Mouse (Mus musculus) kidney, postnatal 4 days (tissue): ENCODE data around the gene Clk2.

ENCODE experiments used
- DNase-seq, 2 experiments: peaks; one replicate each; pipeline ENCODE4 v3.0.0; 2021; ENCODE audit warnings: mixed read lengths in 2 of 2

Gene Clk2

DNA sequence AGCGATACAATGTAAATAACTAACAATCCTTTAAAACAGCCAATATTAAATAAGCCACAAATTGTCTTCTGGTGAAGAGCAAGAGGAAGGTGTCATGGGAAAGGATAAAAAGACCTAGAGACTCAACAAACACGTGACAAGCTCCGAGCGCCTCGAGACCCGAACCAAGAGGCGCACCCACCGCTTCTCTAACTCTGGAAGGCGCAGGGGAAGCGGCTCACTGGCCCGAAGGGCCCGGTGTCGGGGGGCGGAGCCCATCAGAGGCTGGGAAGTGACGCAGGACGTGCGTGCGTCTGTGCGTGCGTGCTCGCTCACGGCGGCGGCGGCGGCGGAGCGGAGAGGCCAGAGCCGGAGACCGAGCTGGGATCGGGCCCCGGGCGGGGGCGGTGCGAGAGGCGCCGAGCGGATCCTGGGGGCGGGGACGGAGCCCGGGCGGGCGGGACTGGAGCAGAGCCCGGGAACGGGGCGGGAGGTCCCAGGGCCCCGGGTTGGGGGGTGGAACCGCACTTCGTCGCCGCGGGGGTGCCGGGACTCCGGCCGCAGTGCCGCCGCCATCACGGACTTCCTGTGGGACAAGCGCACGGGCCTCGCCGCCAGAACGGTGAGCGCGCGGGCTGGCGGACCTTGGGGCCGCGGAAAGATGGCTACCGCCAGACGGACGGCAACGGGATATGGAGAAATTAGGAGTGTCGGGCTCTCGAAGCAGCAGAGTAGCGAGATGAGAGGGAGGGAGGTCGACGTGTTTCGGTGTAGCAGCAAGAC is at the start of gene Clk2:
TSS of gene Clk2 (plus strand) at position 290 of the 762 bp plus-strand sequence.
- DNase-seq, result peak; percentile 95 to 97

DNA sequence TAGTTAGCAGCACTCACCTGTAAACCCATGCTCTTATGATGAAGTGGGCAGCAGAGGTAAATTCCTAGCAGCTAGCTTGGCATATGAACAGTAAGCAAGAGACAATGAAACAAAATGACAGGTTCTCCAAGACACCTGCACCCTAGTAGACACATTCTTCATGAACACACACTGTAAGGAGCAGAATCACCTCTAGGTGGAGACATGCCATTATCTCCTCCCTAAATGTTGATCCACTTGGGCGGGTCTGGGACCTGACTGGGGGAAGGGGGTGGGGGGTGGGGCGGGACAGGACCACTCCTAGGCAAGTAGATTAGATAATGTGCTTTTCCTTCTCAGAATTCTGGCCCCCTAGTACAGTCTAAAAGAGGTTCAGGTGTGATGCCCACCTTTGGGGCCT is 49.1 kb upstream of the Clk2 start:
- no peak for DNase-seq

DNA sequence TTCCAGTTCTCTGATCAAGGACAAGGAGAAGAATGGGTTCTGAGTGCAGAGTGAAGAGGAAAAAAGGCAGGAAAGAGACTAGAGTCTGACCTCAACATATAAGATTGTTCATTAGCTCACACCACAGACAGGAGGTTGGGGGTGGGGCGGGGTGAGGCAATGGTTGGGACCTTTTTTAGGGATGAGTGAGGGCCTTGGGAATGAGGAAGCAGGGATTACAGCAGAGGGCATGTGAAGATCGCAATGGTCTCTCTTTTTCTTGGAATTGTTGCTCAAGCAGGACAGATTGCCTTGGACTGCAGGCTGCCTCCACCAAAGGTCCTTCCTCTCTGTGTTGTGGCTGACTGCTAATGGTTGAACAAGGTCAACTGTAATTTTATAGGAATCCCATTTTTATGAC is 41.3 kb upstream of the Clk2 start:
- DNase-seq, result peak in 1 of 2 experiments; percentile 42

DNA sequence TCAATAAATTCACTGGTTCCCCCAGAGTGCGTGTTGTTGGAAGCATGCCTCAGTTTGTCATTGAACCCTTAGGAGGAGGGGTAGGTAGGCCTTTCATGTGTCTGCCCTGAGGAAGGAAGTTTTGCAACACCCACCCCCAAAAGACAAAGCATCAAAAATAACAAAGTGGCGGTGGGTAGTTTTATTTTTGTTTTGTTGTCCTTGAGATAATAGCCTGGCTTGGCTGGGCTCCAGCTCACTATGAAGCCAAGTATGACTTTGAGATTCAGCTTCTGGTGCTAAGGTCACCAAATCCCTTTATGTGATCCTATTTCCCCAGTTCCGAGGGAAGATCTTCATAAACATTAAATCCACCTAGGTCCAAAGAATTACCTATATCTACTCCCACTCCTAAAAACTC is 40.4 kb upstream of the Clk2 start:
- peak in 1 of 2 experiments; percentile 34 for DNase-seq

DNA sequence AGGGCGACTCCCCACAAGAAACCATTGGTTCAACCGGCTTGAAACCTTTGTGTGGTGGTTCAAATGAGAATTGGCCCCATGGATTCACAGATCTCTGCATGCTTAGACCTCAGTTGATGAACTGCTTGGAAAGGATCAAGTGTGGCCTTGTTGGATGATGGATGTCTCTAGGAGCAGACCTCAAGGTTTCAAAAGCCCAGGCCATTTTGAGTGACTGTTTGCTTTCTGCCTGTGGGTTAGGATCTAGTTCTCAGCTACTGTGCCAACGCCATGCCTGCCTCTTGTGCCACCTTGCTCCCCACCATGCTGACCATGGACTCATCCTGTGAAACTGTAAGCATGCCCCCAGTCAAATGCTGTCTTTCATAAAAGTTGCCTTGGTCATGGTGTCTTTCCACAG is 38.6 kb upstream of the Clk2 start:
- no peak for DNase-seq

DNA sequence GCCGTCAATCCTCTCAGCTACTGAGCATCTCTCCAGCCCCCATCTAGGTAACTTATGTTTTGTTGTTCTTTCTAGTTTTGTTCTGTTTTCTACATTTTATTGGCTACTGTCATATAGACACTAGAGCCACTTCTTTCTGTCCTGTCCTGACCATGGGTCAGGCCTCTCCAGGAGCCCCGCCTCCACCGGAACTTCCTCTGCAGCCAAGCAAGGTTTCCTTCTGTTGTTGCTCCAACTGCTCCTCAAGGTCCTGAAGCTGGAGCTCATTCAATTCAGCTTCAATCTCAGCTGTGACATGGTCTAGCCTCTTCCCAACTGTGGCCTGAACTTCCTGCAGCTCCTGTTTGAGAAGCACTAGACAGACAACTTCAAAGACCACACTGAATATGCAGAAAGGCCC is 34.7 kb upstream of the Clk2 start:
- no peak for DNase-seq

GRCm38 (mm10) chr3:89131816-89132215 is 32.8 kb upstream of the Clk2 start:
- DNase-seq, result no peak

- peak; percentile 45 to 68 for DNase-seq
Measured at GRCm38 (mm10) chr3:89132285-89133062, 32.1 kb upstream of the Clk2 start.

GRCm38 (mm10) chr3:89133063-89133450 is 31.5 kb upstream of the Clk2 start:
- DNase-seq, result no peak

DNA sequence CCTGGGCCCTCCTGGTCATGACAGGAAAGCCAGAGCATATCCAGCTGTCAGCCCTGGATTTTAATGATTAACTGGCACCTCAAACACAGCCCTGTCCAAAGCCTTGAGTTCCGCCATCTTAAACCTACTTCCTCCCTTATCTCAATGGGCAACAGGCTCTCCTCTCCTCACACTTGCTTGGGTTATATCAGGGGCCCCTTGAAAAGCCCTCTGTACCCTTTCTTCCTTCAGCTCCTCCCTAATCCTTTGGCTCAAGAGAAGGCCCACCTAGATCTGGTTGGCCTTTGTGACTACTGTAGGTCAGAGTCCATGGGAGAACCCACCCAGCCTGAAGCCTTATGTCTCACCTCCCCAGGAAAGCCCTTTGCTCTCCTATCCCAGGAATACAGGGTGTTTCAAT is 30.8 kb upstream of the Clk2 start:
- no peak for DNase-seq

DNA sequence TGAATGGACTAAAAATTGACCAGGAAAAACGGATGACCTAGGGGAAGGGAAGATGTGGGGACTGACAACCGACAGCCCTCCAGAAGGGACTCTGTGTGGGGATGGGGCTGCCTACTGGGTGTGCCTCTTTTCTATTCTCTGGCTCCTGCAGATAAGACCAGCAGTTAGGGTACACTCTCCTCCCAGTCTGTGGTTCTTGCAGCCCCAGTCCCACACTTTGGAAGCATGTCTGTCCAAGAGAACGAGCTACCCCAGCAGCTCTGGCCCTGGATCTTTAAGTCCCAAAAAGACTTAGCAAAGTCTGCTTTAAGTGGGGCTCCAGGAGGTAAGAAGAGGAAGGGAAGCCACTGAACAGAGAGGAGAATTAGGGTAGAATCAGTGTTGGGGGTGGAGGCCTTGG is 28.6 kb upstream of the Clk2 start, which contains the start of gene Pklr:
TSS of gene Pklr (plus strand) at position 185 of the 400 bp plus-strand sequence.
- no peak for DNase-seq

GRCm38 (mm10) chr3:89136365-89136764 is 28.2 kb upstream of the Clk2 start:
- DNase-seq, result peak; percentile 69 to 78

- peak in 1 of 2 experiments; percentile 2 for DNase-seq
Measured at GRCm38 (mm10) chr3:89144821-89145220, 19.8 kb upstream of the Clk2 start.

GRCm38 (mm10) chr3:89145566-89145965 is 19.0 kb upstream of the Clk2 start:
- DNase-seq, result no peak

GRCm38 (mm10) chr3:89147101-89147978 is 17.3 kb upstream of the Clk2 start:
- DNase-seq, result peak; percentile 66 to 81

- DNase-seq, result no peak
Measured at GRCm38 (mm10) chr3:89147979-89148311, 16.6 kb upstream of the Clk2 start.

GRCm38 (mm10) chr3:89148567-89148966 is 16.0 kb upstream of the Clk2 start:
- DNase-seq, result peak in 1 of 2 experiments; percentile 7

GRCm38 (mm10) chr3:89152084-89152835 is 12.3 kb upstream of the Clk2 start:
- peak in 1 of 2 experiments; percentile 7 for DNase-seq

DNA sequence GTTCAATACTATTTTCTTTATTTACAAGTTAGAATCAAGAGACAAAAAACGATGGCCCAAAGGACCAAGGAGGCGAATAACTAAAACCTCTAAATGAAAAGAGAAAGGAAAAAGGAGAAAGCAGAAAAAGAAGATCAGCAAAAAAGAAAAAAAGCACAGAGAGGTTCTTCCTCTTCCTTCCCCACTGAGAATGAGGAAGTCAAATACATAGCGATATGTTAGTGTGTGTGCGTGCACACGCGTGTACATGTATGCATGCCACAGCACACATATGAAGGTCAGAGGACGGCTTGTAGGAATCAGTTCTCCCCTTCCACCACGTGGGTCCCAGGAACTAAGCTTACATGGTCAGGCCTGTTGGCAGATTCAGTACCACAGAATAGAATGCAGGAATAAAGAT is 7.6 kb upstream of the Clk2 start:
- no peak for DNase-seq

- DNase-seq, result no peak
Measured at GRCm38 (mm10) chr3:89158651-89159050, 5.9 kb upstream of the Clk2 start.

DNA sequence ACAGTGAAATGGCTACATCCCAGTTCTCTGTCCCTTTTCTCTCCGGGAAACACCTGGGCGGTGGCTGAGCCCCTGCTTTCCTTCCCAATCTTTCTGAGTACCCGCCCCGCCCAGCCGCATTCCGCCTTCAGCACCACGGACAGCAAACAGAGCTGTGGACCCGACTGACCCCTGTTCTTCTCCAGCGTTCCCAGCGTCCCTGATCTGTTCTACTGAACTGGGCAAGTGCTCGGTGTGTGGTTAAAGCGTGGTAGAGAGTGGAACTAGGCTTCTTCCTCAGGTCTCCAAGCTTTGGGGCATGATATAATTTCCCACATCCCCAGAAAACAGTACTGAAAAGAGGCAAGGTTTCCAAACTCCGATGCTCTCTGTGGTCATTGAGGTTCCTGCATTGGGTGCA is 5.4 kb upstream of the Clk2 start:
- peak; percentile 89 to 90 for DNase-seq

DNA sequence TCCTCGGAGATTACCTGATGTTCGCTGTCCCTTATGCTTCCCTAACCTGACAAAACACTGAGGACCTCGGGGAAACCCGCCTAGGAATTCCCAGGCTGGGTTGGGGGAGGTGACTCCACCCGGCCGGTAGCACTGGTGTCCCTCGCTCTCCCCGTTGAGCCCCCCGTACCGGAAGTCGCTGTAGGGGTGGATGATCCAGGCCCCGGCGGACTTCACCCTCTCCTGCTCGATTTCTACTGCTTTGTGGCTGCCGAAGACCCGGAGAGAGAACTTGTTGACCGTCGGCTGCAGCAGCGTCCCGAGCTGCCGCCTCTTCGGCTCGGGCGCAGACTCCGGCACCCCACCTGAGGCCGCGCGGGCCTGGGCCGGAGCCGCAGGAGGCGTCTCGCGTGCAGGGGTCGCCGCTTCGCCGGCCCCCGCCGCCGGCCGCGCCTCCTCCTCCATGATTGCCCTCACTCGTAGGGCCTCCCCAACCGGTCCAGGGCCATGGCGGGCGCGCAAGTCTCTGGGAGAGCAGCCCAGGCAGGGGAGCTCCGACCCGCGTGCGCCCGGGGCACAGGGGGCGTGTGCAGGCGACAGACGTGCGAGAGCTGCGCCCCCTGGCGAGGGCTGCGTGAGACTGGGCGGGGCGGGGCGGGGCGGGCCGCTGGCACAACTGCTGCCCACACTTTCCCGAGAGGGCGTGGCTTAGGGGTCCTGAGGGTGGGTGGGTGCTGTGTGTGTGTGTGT is 4.8 kb upstream of the Clk2 start, which contains the start of gene Hcn3:
TSS of gene Hcn3 (minus strand) at position 581 of the 729 bp plus-strand sequence.
- DNase-seq, result peak; percentile 86 to 90
